Mouse (Mus musculus): ENCODE data around the gene Olfr1371. TPM values are rescaled to one million over a fixed set of nuclear protein-coding genes. Genes with fewer than 3 reads are reported as not detected.

Olfr1371 gene
- total and polyA plus RNA-seq, 3 experiments = not detected

- no peak overlapping the region for H3K27ac ChIP-seq (ENCODE audit: insufficient read depth, low read depth)
- peak overlapping the region; percentile 31 for H3K4me2 ChIP-seq (ENCODE audit: insufficient read depth, low read depth, poor library complexity, severe bottlenecking)
- peaks cover 0 to 26% of the 10 kb centered on the region in 2 experiments; a peak in 2 of 4 replicates for H3K4me1 ChIP-seq (ENCODE audit: control insufficient read depth in 1 of 2, insufficient read depth in 2 of 2)
- H3K79me2 ChIP-seq (replicated peaks; ENCODE audit: control insufficient read depth, extremely low read depth, insufficient read depth, poor library complexity, severe bottlenecking) = peaks cover 60% of the 10 kb centered on the region
- no peak for DNase-seq (ENCODE audit: extremely low read depth)
- peaks cover 6% of the 10 kb centered on the region for H3K27me3 ChIP-seq (replicated peaks)
- TF ChIP-seq GABPA (IDR thresholded peaks at IDR 0.05; ENCODE audit: insufficient replicate concordance, low read depth, low read length) (no peak), JUND (conservative IDR thresholded peaks at IDR 0.05; ENCODE audit: low read depth, low read length) (no peak), TBP (conservative IDR thresholded peaks at IDR 0.05; ENCODE audit: low read depth, low read length) (no peak), E2F4 (IDR thresholded peaks at IDR 0.05; ENCODE audit: insufficient replicate concordance, low read depth, low read length) (no peak), ZC3H11A (IDR thresholded peaks at IDR 0.05; ENCODE audit: low read depth, low read length) (no peak), RCOR1 (conservative IDR thresholded peaks at IDR 0.05; ENCODE audit: low read depth, low read length) (no peak)
- no peak overlapping the region for H3K4me3 ChIP-seq (replicated peaks in 1 of 3; ENCODE audit: low read depth in 2 of 3, low read length in 2 of 3, poor library complexity in 1 of 3)
- no peaks in the 10 kb centered on the region for H3K9me3 ChIP-seq (replicated peaks; ENCODE audit: low read length)
- in situ Hi-C loops (cut with MboI; ENCODE audit: low pct_ligation_motif_present, low pct_unique_long_range_greater_than_20kb, low sequenced_read_pairs) = no loop called here
- dilution Hi-C loops (cut with MboI; ENCODE audit: extremely low pct_ligation_motif_present, extremely low pct_unique_long_range_greater_than_20kb, low sequenced_read_pairs) = no loop called here
- peak overlapping the region; percentile 98; the same call in 1 of the 2 replicates for H3K9ac ChIP-seq (ENCODE audit: insufficient read depth, low read depth)
- peaks cover 18 to 34% of the 10 kb centered on the region in 2 experiments for H3K36me3 ChIP-seq (replicated peaks in 1 of 2; ENCODE audit: control insufficient read depth in 1 of 2, insufficient read depth in 1 of 2, low read length in 1 of 2)
Measured at GRCm38 (mm10) chr11:52233906-52234305, 20.1 kb upstream of the Olfr1371 start.

GRCm38 (mm10) chr11:52233043-52233653, 19.4 kb upstream of the Olfr1371 start:
- Histone ChIP-seq H3K79me2 (replicated peaks; ENCODE audit: control insufficient read depth, extremely low read depth, insufficient read depth, poor library complexity, severe bottlenecking) (peaks cover 58% of the 10 kb centered on the region), H3K9ac (ENCODE audit: insufficient read depth, low read depth) (peak overlapping the region; percentile 98), H3K4me2 (ENCODE audit: insufficient read depth, low read depth, poor library complexity, severe bottlenecking) (peak overlapping the region; percentile 31), H3K4me3 (replicated peaks in 1 of 3; ENCODE audit: low read depth in 2 of 3, low read length in 2 of 3, poor library complexity in 1 of 3) (peak overlapping the region in 2 of 3 experiments; percentile 82 to 88), H3K4me1 (ENCODE audit: control insufficient read depth in 1 of 2, insufficient read depth in 2 of 2) (peaks cover 0 to 26% of the 10 kb centered on the region in 2 experiments; a peak in 2 of 4 replicates), H3K36me3 (replicated peaks in 1 of 2; ENCODE audit: control insufficient read depth in 1 of 2, insufficient read depth in 1 of 2, low read length in 1 of 2) (peaks cover 15 to 28% of the 10 kb centered on the region in 2 experiments), H3K9me3 (replicated peaks; ENCODE audit: low read length) (no peaks in the 10 kb centered on the region), H3K27ac (ENCODE audit: insufficient read depth, low read depth) (no peak overlapping the region), H3K27me3 (replicated peaks) (peaks cover 13% of the 10 kb centered on the region)
- no peak for DNase-seq (ENCODE audit: extremely low read depth)
- no peak for TF ChIP-seq RAD21 (IDR thresholded peaks at IDR 0.05; ENCODE audit: low read depth, low read length)
- no peak for TF ChIP-seq POLR2AphosphoS2 (IDR thresholded peaks at IDR 0.05; ENCODE audit: low read depth, low read length)
- peak; percentile 16; the same call in 1 of the 2 replicates for TF ChIP-seq HCFC1 (IDR thresholded peaks at IDR 0.05; ENCODE audit: low read depth, low read length)
- no peak for TF ChIP-seq ZC3H11A (IDR thresholded peaks at IDR 0.05; ENCODE audit: low read depth, low read length)
- TF ChIP-seq RCOR1 (conservative IDR thresholded peaks at IDR 0.05; ENCODE audit: low read depth, low read length) = no peak
- no peak for TF ChIP-seq IRF4 (IDR thresholded peaks at IDR 0.05; ENCODE audit: low read depth, low read length)
- 0 out of 2 replicates have a peak, but pooled peaks have one; percentile 51 for TF ChIP-seq SIN3A (IDR thresholded peaks at IDR 0.05; ENCODE audit: low read length)
- no peak for TF ChIP-seq MYC (IDR thresholded peaks at IDR 0.05; ENCODE audit: low read depth, low read length)
- TF ChIP-seq TBP (conservative IDR thresholded peaks at IDR 0.05; ENCODE audit: low read depth, low read length) = no peak
- no peak for TF ChIP-seq ETS1 (conservative IDR thresholded peaks at IDR 0.05; ENCODE audit: low read depth, low read length)
- TF ChIP-seq TCF12 (IDR thresholded peaks at IDR 0.05; ENCODE audit: low read depth, low read length) = no peak
- no peak for TF ChIP-seq ZNF384 (IDR thresholded peaks at IDR 0.05; ENCODE audit: low read depth, low read length)
- TF ChIP-seq GABPA (IDR thresholded peaks at IDR 0.05; ENCODE audit: insufficient replicate concordance, low read depth, low read length) = no peak
- no peak for TF ChIP-seq CTCF (conservative IDR thresholded peaks at IDR 0.05 in 1 of 2, IDR thresholded peaks at IDR 0.05 in 1 of 2; ENCODE audit: low read depth in 2 of 2, low read length in 2 of 2)
- TF ChIP-seq EP300 (IDR thresholded peaks at IDR 0.05; ENCODE audit: low read length) = no peak
- no peak for TF ChIP-seq POLR2A (IDR thresholded peaks at IDR 0.05; ENCODE audit: low read depth, low read length)
- TF ChIP-seq ZMIZ1 (IDR thresholded peaks at IDR 0.05; ENCODE audit: low read depth, low read length) = no peak
- TF ChIP-seq SMC3 (IDR thresholded peaks at IDR 0.05; ENCODE audit: low read depth, low read length) = no peak
- TF ChIP-seq MAZ (IDR thresholded peaks at IDR 0.05; ENCODE audit: low read depth, low read length) = no peak
- no peak for TF ChIP-seq BHLHE40 (IDR thresholded peaks at IDR 0.05; ENCODE audit: low read depth, low read length)
- no peak for TF ChIP-seq UBTF (IDR thresholded peaks at IDR 0.05; ENCODE audit: low read depth, low read length)
- TF ChIP-seq KAT2A (IDR thresholded peaks at IDR 0.05; ENCODE audit: insufficient replicate concordance, low read length) = no peak
- TF ChIP-seq NRF1 (IDR thresholded peaks at IDR 0.05; ENCODE audit: low read depth, low read length) = no peak
- peak; percentile 52; the same call in 1 of the 2 replicates for TF ChIP-seq CHD1 (IDR thresholded peaks at IDR 0.05; ENCODE audit: low read depth, low read length)
- TF ChIP-seq E2F4 (IDR thresholded peaks at IDR 0.05; ENCODE audit: insufficient replicate concordance, low read depth, low read length) = no peak
- dilution Hi-C loops (cut with MboI; ENCODE audit: extremely low pct_ligation_motif_present, extremely low pct_unique_long_range_greater_than_20kb, low sequenced_read_pairs) (no loop called here), in situ Hi-C loops (cut with MboI; ENCODE audit: low pct_ligation_motif_present, low pct_unique_long_range_greater_than_20kb, low sequenced_read_pairs) (no loop called here)
